Mouse (Mus musculus) embryonic fibroblast, embryonic 13.5 days (primary cell): ENCODE measurements at regions not wholly inside any gene's neighbourhood (a gene's known extent, or its start where the extent isn't known, plus 50 kb on each side); places are given as distances from the start of the nearest gene placed in this dataset.

Experiments used
- CTCF ChIP-seq: IDR thresholded peaks from 2 replicates; pipeline ENCODE4 v1.5.1; 2011; ENCODE audit warnings: mild to moderate bottlenecking, control low read depth, low read length, moderate library complexity, borderline replicate concordance; ENCODE audit not compliant: insufficient read depth
- POLR2A ChIP-seq: IDR thresholded peaks from 2 replicates; pipeline ENCODE4 v1.6.1; 2011; ENCODE audit warnings: low read depth, mild to moderate bottlenecking, control low read depth, low read length, moderate library complexity

- TF ChIP-seq POLR2A (no peak), CTCF (no peak)
These were observed 194.1 kb downstream of the Rergl start for GRCm38 (mm10) chr6:139307651-139308050.
